ENCODE assay signal across 8 mouse cellular contexts in genomic region chr1:33964643-33965042, GRCm38 (mm10). TPM values are rescaled to one million over a fixed set of nuclear protein-coding genes. Genes with fewer than 3 reads are reported as not detected.
A peak's percentile ranks its signal among the peaks of the same experiment; 100 is the strongest.
DNase-seq lines count a peak whose midpoint lies in the region; ATAC-seq lines count a peak whose summit lies in the region.

No protein-coding gene starts in this region.

- 26% methylated on average over 5 of the region's 5 CpGs for WGBS in intestine, embryonic 15.5 days
- WGBS in forebrain, embryonic 15.5 days, result 65% methylated on average over 5 of the region's 5 CpGs

- no peak overlapping the region for H3K4me3 ChIP-seq in intestine, embryonic 15.5 days (replicated peaks)
- H3K4me3 ChIP-seq in forebrain, embryonic 15.5 days, result no peak overlapping the region

- H3K9ac ChIP-seq in intestine, embryonic 15.5 days, result no peak overlapping the region
- H3K9ac ChIP-seq in forebrain, embryonic 15.5 days (replicated peaks), result no peak overlapping the region

- H3K27ac ChIP-seq in intestine, embryonic 15.5 days, result no peak overlapping the region
- no peak overlapping the region for H3K27ac ChIP-seq in forebrain, embryonic 15.5 days (replicated peaks)

- no peaks in the 10 kb centered on the region for H3K27me3 ChIP-seq in intestine, embryonic 15.5 days (replicated peaks)
- no peaks in the 10 kb centered on the region for H3K27me3 ChIP-seq in forebrain, embryonic 15.5 days

- peak; percentile 37 to 80 for DNase-seq in frontal cortex, adult 2 months (ENCODE audit: extremely low spot score in 1 of 2, low spot score in 1 of 2)
- no peak for DNase-seq in frontal cortex, postnatal 14 days (ENCODE audit: low spot score in 2 of 2)
- DNase-seq in thymus, postnatal 0 days (ENCODE audit: low spot score), result peak; percentile 27
- DNase-seq in thymus, adult 18-20 months, result no peak
- DNase-seq in embryo, embryonic 10 days (ENCODE audit: low spot score), result peak; percentile 51

- H3K4me2 ChIP-seq in intestine, embryonic 15.5 days (replicated peaks), result no peak overlapping the region
- H3K4me2 ChIP-seq in forebrain, embryonic 15.5 days (replicated peaks), result no peak overlapping the region

- no peaks in the 10 kb centered on the region for H3K36me3 ChIP-seq in intestine, embryonic 15.5 days
- no peaks in the 10 kb centered on the region for H3K36me3 ChIP-seq in forebrain, embryonic 15.5 days

- H3K4me1 ChIP-seq in intestine, embryonic 15.5 days (replicated peaks), result no peaks in the 10 kb centered on the region
- H3K4me1 ChIP-seq in forebrain, embryonic 15.5 days, result peaks cover 5% of the 10 kb centered on the region; the same call in 1 of the 2 replicates

- peak; percentile 55; the same call in 1 of the 2 replicates for ATAC-seq in intestine, embryonic 15.5 days
- peak; percentile 89 for ATAC-seq in megakaryocyte progenitor cell, adult 5-6 weeks (replicated peaks; ENCODE audit: poor library complexity)
- ATAC-seq in forebrain, embryonic 15.5 days (replicated peaks), result no peak

- H3K9me3 ChIP-seq in intestine, embryonic 15.5 days, result no peaks in the 10 kb centered on the region
- H3K9me3 ChIP-seq in forebrain, embryonic 15.5 days, result no peaks in the 10 kb centered on the region

RNA-seq across cellular contexts. Expression of gene Dst, which starts 56.6 kb away (rescaled TPM):
- polyA plus RNA-seq in frontal cortex, adult 2 months (2012; rRNA removed), result 80.7 and 80.9 TPM in 2 replicates
- polyA plus RNA-seq in thymus, postnatal 0 days (2015; fragmentation: Nextera tagmentation; extraction: Ambion mirVana), result 9.4 and 11.9 TPM in 2 replicates
- polyA plus RNA-seq in intestine, embryonic 15.5 days (2015; fragmentation: Nextera tagmentation; extraction: Ambion mirVana), result 19.2 and 20.1 TPM in 2 replicates
- 0.51 and 3.2 TPM in 2 replicates for total RNA-seq in megakaryocyte progenitor cell, adult 5-6 weeks (2015)
- total RNA-seq in megakaryocyte progenitor cell, adult 5-6 weeks (2017), result 1.3 and 5.4 TPM in 2 replicates
- 34.8 and 35.2 TPM in 2 replicates for polyA plus RNA-seq in forebrain, embryonic 15.5 days (2015; fragmentation: Nextera tagmentation; extraction: Ambion mirVana)

RNA-seq across cellular contexts. Expression of gene Bend6, which starts 57.0 kb away (rescaled TPM):
- 93.6 and 97.2 TPM in 2 replicates for polyA plus RNA-seq in frontal cortex, adult 2 months (2012; rRNA removed)
- polyA plus RNA-seq in thymus, postnatal 0 days (2015; fragmentation: Nextera tagmentation; extraction: Ambion mirVana), result 0.68 and 0.72 TPM in 2 replicates
- polyA plus RNA-seq in intestine, embryonic 15.5 days (2015; fragmentation: Nextera tagmentation; extraction: Ambion mirVana), result 0.88 and 1.3 TPM in 2 replicates
- not detected in 2 replicates for total RNA-seq in megakaryocyte progenitor cell, adult 5-6 weeks (2015)
- not detected in 2 replicates for total RNA-seq in megakaryocyte progenitor cell, adult 5-6 weeks (2017)
- polyA plus RNA-seq in forebrain, embryonic 15.5 days (2015; fragmentation: Nextera tagmentation; extraction: Ambion mirVana), result 42.8 and 47.1 TPM in 2 replicates

Comparison
In these comparisons a context has a peak if more than half of its experiments do, and no peak if none do; other contexts are left out.
1. DNase-seq: peak in frontal cortex, adult 2 months (2 of 2), thymus, postnatal 0 days (single experiment) and embryo, embryonic 10 days (single experiment); none in frontal cortex, postnatal 14 days (0 of 2) and thymus, adult 18-20 months (0 of 2).
2. RNA of gene Bend6, which starts 57.0 kb away (polyA plus RNA-seq): 93.6 to 97.2 TPM in frontal cortex, adult 2 months and 42.8 to 47.1 TPM in forebrain, embryonic 15.5 days; 0.88 to 1.3 TPM in intestine, embryonic 15.5 days and 0.68 to 0.72 TPM in thymus, postnatal 0 days; every median in the first group is over 10 times any median in the second.